Mouse (Mus musculus): ENCODE measurements at regions not wholly inside any gene's neighbourhood (a gene's known extent, or its start where the extent isn't known, plus 50 kb on each side); places are given as distances from the start of the nearest gene placed in this dataset.

- 70% methylated on average over 6 of the region's 6 CpGs for WGBS
- H3K4me1 ChIP-seq (ENCODE audit: control insufficient read depth, insufficient read depth, insufficient read length, low read length) = no peaks in the 10 kb centered on the region
- no peak for TF ChIP-seq POLR2A (IDR thresholded peaks at IDR 0.05; ENCODE audit: low read depth, low read length)
- TF ChIP-seq CTCF (IDR thresholded peaks at IDR 0.05; ENCODE audit: extremely low read depth, insufficient read length, insufficient replicate concordance, low read depth, low read length) = no peak
- H3K27me3 ChIP-seq (ENCODE audit: control insufficient read depth, insufficient read depth, low read length) = no peaks in the 10 kb centered on the region
- H3K36me3 ChIP-seq (ENCODE audit: control insufficient read depth, insufficient read depth, low read length) = no peaks in the 10 kb centered on the region
- H3K27ac ChIP-seq (ENCODE audit: insufficient read depth, low read depth, low read length) = no peak overlapping the region
- H3K4me3 ChIP-seq (ENCODE audit: low read depth, low read length) = no peak overlapping the region
Observed at GRCm38 (mm10) chr7:39866674-39867428, 349.3 kb downstream of the Zfp619 start.

- Histone ChIP-seq H3K27me3 (ENCODE audit: control insufficient read depth, insufficient read depth, low read length) (no peaks in the 10 kb centered on the region), H3K27ac (ENCODE audit: insufficient read depth, low read depth, low read length) (no peak overlapping the region), H3K4me3 (ENCODE audit: low read depth, low read length) (no peak overlapping the region), H3K4me1 (ENCODE audit: control insufficient read depth, insufficient read depth, insufficient read length, low read length) (no peaks in the 10 kb centered on the region), H3K36me3 (ENCODE audit: control insufficient read depth, insufficient read depth, low read length) (no peaks in the 10 kb centered on the region)
- 50% methylated on average over 3 of the region's 3 CpGs for WGBS
- no peak for TF ChIP-seq CTCF (IDR thresholded peaks at IDR 0.05; ENCODE audit: extremely low read depth, insufficient read length, insufficient replicate concordance, low read depth, low read length)
- no peak for TF ChIP-seq POLR2A (IDR thresholded peaks at IDR 0.05; ENCODE audit: low read depth, low read length)
Observed at GRCm38 (mm10) chr7:39867451-39867850, 349.9 kb downstream of the Zfp619 start.

GRCm38 (mm10) chr7:39882113-39882512, 364.5 kb downstream of the Zfp619 start:
- H3K27ac ChIP-seq (ENCODE audit: insufficient read depth, low read depth, low read length) = no peak overlapping the region
- no peaks in the 10 kb centered on the region for H3K4me1 ChIP-seq (ENCODE audit: control insufficient read depth, insufficient read depth, insufficient read length, low read length)
- TF ChIP-seq POLR2A (IDR thresholded peaks at IDR 0.05; ENCODE audit: low read depth, low read length) (no peak), CTCF (IDR thresholded peaks at IDR 0.05; ENCODE audit: extremely low read depth, insufficient read length, insufficient replicate concordance, low read depth, low read length) (no peak)
- WGBS = 54% methylated on average over 1 of the region's 1 CpGs
- no peaks in the 10 kb centered on the region for H3K27me3 ChIP-seq (ENCODE audit: control insufficient read depth, insufficient read depth, low read length)
- no peak overlapping the region for H3K4me3 ChIP-seq (ENCODE audit: low read depth, low read length)
- H3K36me3 ChIP-seq (ENCODE audit: control insufficient read depth, insufficient read depth, low read length) = no peaks in the 10 kb centered on the region

- Histone ChIP-seq H3K36me3 (ENCODE audit: control insufficient read depth, insufficient read depth, low read length) (no peaks in the 10 kb centered on the region), H3K27me3 (ENCODE audit: control insufficient read depth, insufficient read depth, low read length) (no peaks in the 10 kb centered on the region), H3K4me1 (ENCODE audit: control insufficient read depth, insufficient read depth, insufficient read length, low read length) (no peaks in the 10 kb centered on the region), H3K4me3 (ENCODE audit: low read depth, low read length) (no peak overlapping the region), H3K27ac (ENCODE audit: insufficient read depth, low read depth, low read length) (no peak overlapping the region)
- WGBS = 87% methylated on average over 7 of the region's 7 CpGs
- TF ChIP-seq CTCF (IDR thresholded peaks at IDR 0.05; ENCODE audit: extremely low read depth, insufficient read length, insufficient replicate concordance, low read depth, low read length) (no peak), POLR2A (IDR thresholded peaks at IDR 0.05; ENCODE audit: low read depth, low read length) (no peak)
Observed at GRCm38 (mm10) chr7:39894208-39894896, 376.8 kb downstream of the Zfp619 start.

GRCm38 (mm10) chr7:39896918-39897317, 379.4 kb downstream of the Zfp619 start:
- 82% methylated on average over 2 of the region's 2 CpGs for WGBS
- Histone ChIP-seq H3K27ac (ENCODE audit: insufficient read depth, low read depth, low read length) (no peak overlapping the region), H3K36me3 (ENCODE audit: control insufficient read depth, insufficient read depth, low read length) (no peaks in the 10 kb centered on the region), H3K4me1 (ENCODE audit: control insufficient read depth, insufficient read depth, insufficient read length, low read length) (no peaks in the 10 kb centered on the region), H3K4me3 (ENCODE audit: low read depth, low read length) (no peak overlapping the region), H3K27me3 (ENCODE audit: control insufficient read depth, insufficient read depth, low read length) (no peaks in the 10 kb centered on the region)
- no peak for TF ChIP-seq CTCF (IDR thresholded peaks at IDR 0.05; ENCODE audit: extremely low read depth, insufficient read length, insufficient replicate concordance, low read depth, low read length)
- TF ChIP-seq POLR2A (IDR thresholded peaks at IDR 0.05; ENCODE audit: low read depth, low read length) = no peak

- H3K36me3 ChIP-seq (ENCODE audit: control insufficient read depth, insufficient read depth, low read length) = no peaks in the 10 kb centered on the region
- H3K27ac ChIP-seq (ENCODE audit: insufficient read depth, low read depth, low read length) = no peak overlapping the region
- TF ChIP-seq POLR2A (IDR thresholded peaks at IDR 0.05; ENCODE audit: low read depth, low read length) (no peak), CTCF (IDR thresholded peaks at IDR 0.05; ENCODE audit: extremely low read depth, insufficient read length, insufficient replicate concordance, low read depth, low read length) (no peak)
- no peaks in the 10 kb centered on the region for H3K4me1 ChIP-seq (ENCODE audit: control insufficient read depth, insufficient read depth, insufficient read length, low read length)
- 95% methylated on average over 1 of the region's 1 CpGs for WGBS
- H3K4me3 ChIP-seq (ENCODE audit: low read depth, low read length) = no peak overlapping the region
- no peaks in the 10 kb centered on the region for H3K27me3 ChIP-seq (ENCODE audit: control insufficient read depth, insufficient read depth, low read length)
Observed at GRCm38 (mm10) chr7:39898268-39898667, 380.7 kb downstream of the Zfp619 start.

GRCm38 (mm10) chr7:39933946-39934345, 416.4 kb downstream of the Zfp619 start:
- 64% methylated on average over 1 of the region's 1 CpGs for WGBS
- Histone ChIP-seq H3K27ac (ENCODE audit: insufficient read depth, low read depth, low read length) (no peak overlapping the region), H3K27me3 (ENCODE audit: control insufficient read depth, insufficient read depth, low read length) (no peaks in the 10 kb centered on the region), H3K36me3 (ENCODE audit: control insufficient read depth, insufficient read depth, low read length) (no peaks in the 10 kb centered on the region), H3K4me1 (ENCODE audit: control insufficient read depth, insufficient read depth, insufficient read length, low read length) (no peaks in the 10 kb centered on the region), H3K4me3 (ENCODE audit: low read depth, low read length) (no peak overlapping the region)
- no peak for TF ChIP-seq CTCF (IDR thresholded peaks at IDR 0.05; ENCODE audit: extremely low read depth, insufficient read length, insufficient replicate concordance, low read depth, low read length)
- no peak for TF ChIP-seq POLR2A (IDR thresholded peaks at IDR 0.05; ENCODE audit: low read depth, low read length)
